Mouse (Mus musculus): ENCODE data around the gene Alox5. TPM values are rescaled to one million over a fixed set of nuclear protein-coding genes. Genes with fewer than 3 reads are reported as not detected.

Alox5 gene
- polyA plus RNA-seq, 1 experiment from 2014 or later, result 0.86 TPM

GRCm38 (mm10) chr6:116459232-116459631 lies 1.7 kb downstream of the Alox5 start:
- ATAC-seq (ENCODE audit: low FRiP score) (no peak), DNase-seq (ENCODE audit: low spot score) (no peak)
- Histone ChIP-seq H3K27ac (ENCODE audit: low read depth, low read length) (no peak overlapping the region), H3K9ac (ENCODE audit: low read depth, low read length) (no peak overlapping the region), H3K9me3 (ENCODE audit: control insufficient read depth, low read length) (no peaks in the 10 kb centered on the region), H3K4me1 (replicated peaks; ENCODE audit: control insufficient read depth, insufficient read depth, low read length) (no peaks in the 10 kb centered on the region), H3K4me2 (replicated peaks; ENCODE audit: low read depth, low read length) (no peak overlapping the region), H3K27me3 (ENCODE audit: control insufficient read depth, insufficient read depth, low read length) (peaks cover 12% of the 10 kb centered on the region), H3K36me3 (ENCODE audit: control insufficient read depth, insufficient read depth, low read length) (no peaks in the 10 kb centered on the region), H3K4me3 (ENCODE audit: low read depth, low read length) (no peak overlapping the region)
- 70% methylated on average over 2 of the region's 2 CpGs for WGBS

DNA sequence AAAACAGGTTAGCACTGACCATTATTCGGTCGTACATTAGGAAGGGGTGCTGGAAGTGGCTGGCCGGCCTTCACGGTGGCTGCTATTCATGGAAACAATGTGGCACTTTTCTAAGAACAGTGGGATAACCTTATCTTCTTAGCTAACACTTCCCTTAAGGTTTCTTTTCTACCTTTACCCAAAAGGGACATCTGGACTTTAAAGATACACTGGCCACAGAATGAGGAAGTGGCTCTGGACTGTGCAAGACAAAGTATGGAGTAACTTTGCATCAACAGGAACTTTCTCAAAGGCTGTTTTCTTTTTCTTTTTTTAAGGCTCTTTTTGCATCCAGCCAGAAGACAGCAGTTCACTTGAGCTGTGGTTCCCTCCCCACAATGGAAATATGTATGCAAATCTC lies 2.2 kb downstream of the Alox5 start:
- ATAC-seq (ENCODE audit: low FRiP score) (no peak), DNase-seq (ENCODE audit: low spot score) (no peak)
- no peaks in the 10 kb centered on the region for H3K4me1 ChIP-seq (replicated peaks; ENCODE audit: control insufficient read depth, insufficient read depth, low read length)
- no peak overlapping the region for H3K4me3 ChIP-seq (ENCODE audit: low read depth, low read length)
- peaks cover 12% of the 10 kb centered on the region for H3K27me3 ChIP-seq (ENCODE audit: control insufficient read depth, insufficient read depth, low read length)
- no peak overlapping the region for H3K27ac ChIP-seq (ENCODE audit: low read depth, low read length)
- H3K4me2 ChIP-seq (replicated peaks; ENCODE audit: low read depth, low read length), result no peak overlapping the region
- H3K9ac ChIP-seq (ENCODE audit: low read depth, low read length), result no peak overlapping the region
- H3K36me3 ChIP-seq (ENCODE audit: control insufficient read depth, insufficient read depth, low read length), result no peaks in the 10 kb centered on the region
- no peaks in the 10 kb centered on the region for H3K9me3 ChIP-seq (ENCODE audit: control insufficient read depth, low read length)
- WGBS, result 83% methylated on average over 4 of the region's 4 CpGs

GRCm38 (mm10) chr6:116456482-116456881 lies 4.5 kb downstream of the Alox5 start:
- ATAC-seq (ENCODE audit: low FRiP score), result no peak
- no peak overlapping the region for H3K4me2 ChIP-seq (replicated peaks; ENCODE audit: low read depth, low read length)
- no peak overlapping the region for H3K27ac ChIP-seq (ENCODE audit: low read depth, low read length)
- 87% methylated on average over 1 of the region's 1 CpGs for WGBS
- no peak overlapping the region for H3K4me3 ChIP-seq (ENCODE audit: low read depth, low read length)
- peaks cover 11% of the 10 kb centered on the region for H3K27me3 ChIP-seq (ENCODE audit: control insufficient read depth, insufficient read depth, low read length)
- H3K4me1 ChIP-seq (replicated peaks; ENCODE audit: control insufficient read depth, insufficient read depth, low read length), result no peaks in the 10 kb centered on the region
- no peaks in the 10 kb centered on the region for H3K9me3 ChIP-seq (ENCODE audit: control insufficient read depth, low read length)
- no peak for DNase-seq (ENCODE audit: low spot score)
- H3K36me3 ChIP-seq (ENCODE audit: control insufficient read depth, insufficient read depth, low read length), result no peaks in the 10 kb centered on the region
- H3K9ac ChIP-seq (ENCODE audit: low read depth, low read length), result no peak overlapping the region

- Histone ChIP-seq H3K36me3 (ENCODE audit: control insufficient read depth, insufficient read depth, low read length) (no peaks in the 10 kb centered on the region), H3K9ac (ENCODE audit: low read depth, low read length) (no peak overlapping the region), H3K4me2 (replicated peaks; ENCODE audit: low read depth, low read length) (no peak overlapping the region), H3K9me3 (ENCODE audit: control insufficient read depth, low read length) (no peaks in the 10 kb centered on the region), H3K4me3 (ENCODE audit: low read depth, low read length) (no peak overlapping the region), H3K27ac (ENCODE audit: low read depth, low read length) (no peak overlapping the region), H3K4me1 (replicated peaks; ENCODE audit: control insufficient read depth, insufficient read depth, low read length) (no peaks in the 10 kb centered on the region), H3K27me3 (ENCODE audit: control insufficient read depth, insufficient read depth, low read length) (peaks cover 9% of the 10 kb centered on the region)
- WGBS, result 85% methylated on average over 4 of the region's 4 CpGs
- DNase-seq (ENCODE audit: low spot score), result no peak
- no peak for ATAC-seq (ENCODE audit: low FRiP score)
Measured at GRCm38 (mm10) chr6:116455781-116456180, 5.2 kb downstream of the Alox5 start.

DNA sequence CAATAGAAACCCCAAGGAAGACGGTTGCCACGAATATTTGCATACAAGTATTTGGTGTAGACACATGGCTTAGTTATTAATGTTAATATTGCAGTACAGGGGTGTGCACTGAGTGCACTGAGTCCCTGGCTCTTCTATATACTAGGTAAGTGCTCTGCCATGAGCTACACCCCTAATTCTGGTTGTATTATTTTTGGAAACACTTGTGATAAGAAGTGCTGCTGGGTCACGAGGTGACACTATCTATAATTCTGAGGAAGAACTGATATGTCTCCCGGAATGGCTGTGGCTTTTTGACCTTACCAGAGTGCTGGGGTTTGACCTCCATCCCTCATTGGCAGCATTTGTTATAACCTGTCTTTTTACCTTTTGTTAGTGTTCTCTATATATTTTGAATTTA lies 20.1 kb downstream of the Alox5 start:
- Histone ChIP-seq H3K36me3 (ENCODE audit: control insufficient read depth, insufficient read depth, low read length) (no peaks in the 10 kb centered on the region), H3K4me3 (ENCODE audit: low read depth, low read length) (no peak overlapping the region), H3K27me3 (ENCODE audit: control insufficient read depth, insufficient read depth, low read length) (no peaks in the 10 kb centered on the region), H3K9ac (ENCODE audit: low read depth, low read length) (no peak overlapping the region), H3K4me2 (replicated peaks; ENCODE audit: low read depth, low read length) (no peak overlapping the region), H3K27ac (ENCODE audit: low read depth, low read length) (no peak overlapping the region), H3K9me3 (ENCODE audit: control insufficient read depth, low read length) (no peaks in the 10 kb centered on the region), H3K4me1 (replicated peaks; ENCODE audit: control insufficient read depth, insufficient read depth, low read length) (no peaks in the 10 kb centered on the region)
- DNase-seq (ENCODE audit: low spot score) (no peak), ATAC-seq (ENCODE audit: low FRiP score) (no peak)
- WGBS, result 85% methylated on average over 4 of the region's 4 CpGs

DNA sequence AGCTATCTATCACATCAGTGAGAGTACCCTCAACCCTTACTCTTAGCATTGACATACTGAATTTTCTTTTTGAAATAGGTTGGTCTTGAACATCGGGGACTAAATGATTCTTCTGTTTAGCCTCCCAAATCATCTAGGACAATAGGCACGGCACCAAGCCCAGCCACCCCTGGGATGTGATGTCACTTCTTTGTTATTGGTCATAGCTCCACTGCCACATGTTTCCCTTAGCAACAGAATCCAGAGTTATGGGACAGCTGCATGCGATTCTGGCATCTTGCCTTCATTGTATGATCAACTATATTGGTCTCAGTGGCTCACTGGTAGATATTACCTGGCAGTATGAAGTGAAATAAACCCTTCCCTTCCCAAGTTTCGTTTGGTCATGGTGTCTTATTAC lies 20.5 kb downstream of the Alox5 start:
- no peaks in the 10 kb centered on the region for H3K36me3 ChIP-seq (ENCODE audit: control insufficient read depth, insufficient read depth, low read length)
- H3K4me2 ChIP-seq (replicated peaks; ENCODE audit: low read depth, low read length), result no peak overlapping the region
- H3K27ac ChIP-seq (ENCODE audit: low read depth, low read length), result no peak overlapping the region
- no peaks in the 10 kb centered on the region for H3K4me1 ChIP-seq (replicated peaks; ENCODE audit: control insufficient read depth, insufficient read depth, low read length)
- DNase-seq (ENCODE audit: low spot score) (no peak), ATAC-seq (ENCODE audit: low FRiP score) (no peak)
- H3K27me3 ChIP-seq (ENCODE audit: control insufficient read depth, insufficient read depth, low read length), result no peaks in the 10 kb centered on the region
- H3K4me3 ChIP-seq (ENCODE audit: low read depth, low read length), result no peak overlapping the region
- H3K9ac ChIP-seq (ENCODE audit: low read depth, low read length), result no peak overlapping the region
- WGBS, result 82% methylated on average over 4 of the region's 4 CpGs
- H3K9me3 ChIP-seq (ENCODE audit: control insufficient read depth, low read length), result no peaks in the 10 kb centered on the region

- DNase-seq (ENCODE audit: low spot score), result no peak
- H3K4me2 ChIP-seq (replicated peaks; ENCODE audit: low read depth, low read length), result no peak overlapping the region
- no peak for ATAC-seq (ENCODE audit: low FRiP score)
- H3K27ac ChIP-seq (ENCODE audit: low read depth, low read length), result no peak overlapping the region
- no peak overlapping the region for H3K9ac ChIP-seq (ENCODE audit: low read depth, low read length)
- H3K27me3 ChIP-seq (ENCODE audit: control insufficient read depth, insufficient read depth, low read length), result no peaks in the 10 kb centered on the region
- H3K4me3 ChIP-seq (ENCODE audit: low read depth, low read length), result no peak overlapping the region
- no peaks in the 10 kb centered on the region for H3K36me3 ChIP-seq (ENCODE audit: control insufficient read depth, insufficient read depth, low read length)
- no peaks in the 10 kb centered on the region for H3K9me3 ChIP-seq (ENCODE audit: control insufficient read depth, low read length)
- no peaks in the 10 kb centered on the region for H3K4me1 ChIP-seq (replicated peaks; ENCODE audit: control insufficient read depth, insufficient read depth, low read length)
- 92% methylated on average over 6 of the region's 6 CpGs for WGBS
Measured at GRCm38 (mm10) chr6:116439531-116439930, 21.4 kb downstream of the Alox5 start.

- Histone ChIP-seq H3K4me3 (ENCODE audit: low read depth, low read length) (no peak overlapping the region), H3K36me3 (ENCODE audit: control insufficient read depth, insufficient read depth, low read length) (no peaks in the 10 kb centered on the region), H3K9me3 (ENCODE audit: control insufficient read depth, low read length) (no peaks in the 10 kb centered on the region), H3K27me3 (ENCODE audit: control insufficient read depth, insufficient read depth, low read length) (no peaks in the 10 kb centered on the region), H3K27ac (ENCODE audit: low read depth, low read length) (no peak overlapping the region), H3K9ac (ENCODE audit: low read depth, low read length) (no peak overlapping the region), H3K4me2 (replicated peaks; ENCODE audit: low read depth, low read length) (no peak overlapping the region), H3K4me1 (replicated peaks; ENCODE audit: control insufficient read depth, insufficient read depth, low read length) (no peaks in the 10 kb centered on the region)
- DNase-seq (ENCODE audit: low spot score), result no peak
- no peak for ATAC-seq (ENCODE audit: low FRiP score)
- 81% methylated on average over 6 of the region's 6 CpGs for WGBS
Measured at GRCm38 (mm10) chr6:116438864-116439263, 22.1 kb downstream of the Alox5 start.

- no peak overlapping the region for H3K4me2 ChIP-seq (replicated peaks; ENCODE audit: low read depth, low read length)
- no peak for ATAC-seq (ENCODE audit: low FRiP score)
- 69% methylated on average over 5 of the region's 5 CpGs for WGBS
- DNase-seq (ENCODE audit: low spot score), result peak; percentile 28
- no peak overlapping the region for H3K9ac ChIP-seq (ENCODE audit: low read depth, low read length)
- no peak overlapping the region for H3K27ac ChIP-seq (ENCODE audit: low read depth, low read length)
- no peaks in the 10 kb centered on the region for H3K36me3 ChIP-seq (ENCODE audit: control insufficient read depth, insufficient read depth, low read length)
- H3K27me3 ChIP-seq (ENCODE audit: control insufficient read depth, insufficient read depth, low read length), result no peaks in the 10 kb centered on the region
- no peaks in the 10 kb centered on the region for H3K9me3 ChIP-seq (ENCODE audit: control insufficient read depth, low read length)
- H3K4me3 ChIP-seq (ENCODE audit: low read depth, low read length), result no peak overlapping the region
- H3K4me1 ChIP-seq (replicated peaks; ENCODE audit: control insufficient read depth, insufficient read depth, low read length), result no peaks in the 10 kb centered on the region
Measured at GRCm38 (mm10) chr6:116428282-116428681, 32.7 kb downstream of the Alox5 start.

Measured in hindbrain, embryonic 11.5 days (tissue).